Mouse (Mus musculus) heart, postnatal 0 days (tissue): ENCODE data around the gene Fbxl12. TPM values are rescaled to one million over a fixed set of nuclear protein-coding genes. Genes with fewer than 3 reads are reported as not detected.
"Not testable (repeated sequence)": the region's sequence is repeated elsewhere in the genome, so short reads cannot be mapped to it uniquely, and the experiment has no call there.

Experiments
- ATAC-seq: fragments of 200-750 bp; cut with Nextera tagmentation; 2 replicates; pipeline ENCODE4 v1.8.0; 2017; ENCODE audit warnings: low read depth, moderate number of reproducible peaks, moderate library complexity; ENCODE audit not compliant: insufficient read depth
- DNase-seq: peaks from one replicate; pipeline ENCODE4 v3.0.0-alpha.2; 2016; ENCODE audit warnings: low spot score
- H3K27ac ChIP-seq: fragments of 300-500 bp; sonication (generic); 2 replicates; pipeline ENCODE4 v1.5.1; 2014; ENCODE audit warnings: low read depth, mild to moderate bottlenecking
- H3K27me3 ChIP-seq: fragments of 300-500 bp; sonication (generic); 2 replicates; pipeline ENCODE4 v1.6.1; 2014; ENCODE audit warnings: low read length, mixed read lengths; ENCODE audit not compliant: control insufficient read depth, insufficient read depth
- H3K36me3 ChIP-seq: fragments of 300-500 bp; sonication (generic); replicated peaks from 2 replicates; pipeline ENCODE4 v1.6.1; 2014; ENCODE audit warnings: low read length, mixed read lengths; ENCODE audit not compliant: control insufficient read depth, insufficient read depth
- H3K4me1 ChIP-seq: fragments of 300-500 bp; sonication (generic); 2 replicates; pipeline ENCODE4 v1.6.1; 2014; ENCODE audit warnings: antibody characterized with exemption; ENCODE audit not compliant: control insufficient read depth, insufficient read depth
- H3K4me2 ChIP-seq: fragments of 300-500 bp; sonication (generic); 2 replicates; pipeline ENCODE4 v1.6.1; 2014; ENCODE audit warnings: low read depth, mild to moderate bottlenecking, low read length, moderate library complexity
- H3K4me3 ChIP-seq: fragments of 300-500 bp; sonication (generic); 2 replicates; pipeline ENCODE4 v1.5.1; 2014; ENCODE audit warnings: low read depth, low read length
- H3K9ac ChIP-seq: fragments of 300-500 bp; sonication (generic); replicated peaks from 2 replicates; pipeline ENCODE4 v1.6.1; 2014; ENCODE audit warnings: low read depth, low read length, mixed read lengths
- H3K9me3 ChIP-seq: fragments of 300-500 bp; sonication (generic); replicated peaks from 2 replicates; pipeline ENCODE4 v1.6.1; 2016; ENCODE audit warnings: low read length; ENCODE audit not compliant: control insufficient read depth
- CTCF ChIP-seq: IDR thresholded peaks from 2 replicates; pipeline ENCODE4 v1.5.1; 2016; ENCODE audit warnings: antibody characterized with exemption, control low read depth, low read depth
- EP300 ChIP-seq: IDR thresholded peaks from 2 replicates; pipeline ENCODE4 v1.6.1; 2016; ENCODE audit warnings: antibody characterized with exemption, low read depth
- WGBS: fragments of 180-500 bp; shearing (Covaris S2); extraction: QIAGEN DNeasy Blood & Tissue Kit; methylation state at CpG from one replicate; pipeline ENCODE4 v1.1.7; 2014; 5-methylcytosine and 5-hydroxymethylcytosine counted together
- polyA plus RNA-seq: library from polyadenylated mRNA; unstranded; fragments of >200 nt; fragmentation: Nextera tagmentation; extraction: Ambion mirVana; gene quantifications from 2 replicates; pipeline ENCODE4 v1.2.1, GENCODE M21; 2015
- total RNA-seq: library from RNA; depleted of rRNA; stranded (reverse); fragments of >200 nt; gene quantifications from 2 replicates; pipeline ENCODE4 v1.2.3, GENCODE M21; 2014; ENCODE audit warnings: low replicate concordance

Fbxl12 gene
- total and polyA plus RNA-seq, 2 experiments from 2014 or later, result 12.7 to 20.8 TPM

DNA sequence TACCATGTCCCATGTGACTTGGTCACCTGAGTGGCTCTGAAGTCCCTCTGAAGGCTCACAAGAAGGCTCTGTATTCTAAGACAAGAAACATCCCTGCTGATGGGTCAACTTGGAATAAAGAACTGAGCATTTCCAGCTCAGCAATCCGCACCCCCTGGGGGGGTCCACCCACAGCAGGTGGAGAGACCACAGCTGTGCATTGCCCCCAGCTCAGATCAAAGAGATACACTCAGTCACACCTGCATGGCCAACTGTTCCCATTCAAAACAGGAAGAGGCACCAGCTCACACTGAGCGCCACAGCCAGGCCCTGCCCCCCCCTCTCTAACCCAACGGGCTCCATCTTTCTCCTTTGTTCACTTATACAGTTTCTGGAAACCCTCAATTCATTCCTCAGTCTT, 8.3 kb downstream of the Fbxl12 start:
- Histone ChIP-seq H3K27ac (peak overlapping the region; percentile 66; the same call in 1 of the 2 replicates), H3K9ac (no peak overlapping the region), H3K27me3 (no peaks in the 10 kb centered on the region), H3K4me1 (peaks cover 7% of the 10 kb centered on the region), H3K4me3 (no peak overlapping the region), H3K36me3 (peaks cover 24% of the 10 kb centered on the region), H3K9me3 (no peaks in the 10 kb centered on the region), H3K4me2 (no peak overlapping the region; the same call in 1 of the 2 replicates)
- TF ChIP-seq EP300 (no peak), CTCF (no peak)
- DNase-seq, result no peak
- 78% methylated on average over 3 of the region's 3 CpGs for WGBS
- ATAC-seq, result no peak

DNA sequence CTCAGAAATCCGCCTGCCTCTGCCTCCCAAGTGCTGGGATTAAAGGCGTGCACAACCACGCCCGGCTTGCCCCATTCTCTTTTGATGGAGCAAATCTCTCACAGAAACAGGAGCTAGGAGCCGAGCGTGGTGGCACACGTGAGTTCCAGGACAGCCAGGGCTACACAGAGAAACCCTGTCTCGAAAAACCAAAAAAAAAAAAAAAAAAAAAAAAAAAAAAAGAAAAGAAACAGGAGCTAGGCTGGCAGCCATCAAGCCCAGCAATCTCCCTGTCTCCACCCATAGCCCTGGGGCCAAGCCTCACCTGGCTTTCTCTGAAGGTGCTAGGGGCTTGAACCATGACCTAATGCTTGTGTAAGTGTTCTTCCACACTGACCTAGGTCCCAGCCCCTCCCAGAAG, 8.9 kb downstream of the Fbxl12 start:
- Histone ChIP-seq H3K27ac (peak overlapping the region; percentile 47; the same call in 1 of the 2 replicates), H3K36me3 (peaks cover 24% of the 10 kb centered on the region)
- H3K4me3 ChIP-seq, H3K4me1 ChIP-seq, H3K9ac ChIP-seq, DNase-seq, H3K9me3 ChIP-seq, ATAC-seq, H3K27me3 ChIP-seq, H3K4me2 ChIP-seq: not testable (repeated sequence)
- WGBS, result 97% methylated on average over 8 of the region's 8 CpGs

DNA sequence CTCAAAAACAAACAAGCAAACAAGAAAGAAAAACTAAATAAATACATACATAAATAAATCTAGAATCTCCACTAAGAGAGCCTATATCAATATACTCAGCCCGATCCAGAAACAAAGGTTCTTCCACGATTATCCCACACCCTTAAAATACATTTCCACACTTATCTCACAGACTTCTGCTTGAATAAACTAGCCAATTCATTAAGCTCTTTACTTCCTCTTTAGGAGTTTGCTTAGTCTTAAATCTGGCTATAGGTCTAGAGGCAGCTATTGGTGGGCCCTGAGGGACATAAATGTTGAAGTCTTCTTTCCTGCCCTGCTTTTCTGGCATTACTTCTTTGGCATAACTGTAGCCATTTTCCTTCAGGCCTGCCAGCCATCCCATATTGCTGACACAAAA, 13.2 kb downstream of the Fbxl12 start:
- Histone ChIP-seq H3K4me3 (no peak overlapping the region), H3K27ac (no peak overlapping the region), H3K4me1 (no peaks in the 10 kb centered on the region), H3K4me2 (no peak overlapping the region), H3K36me3 (no peaks in the 10 kb centered on the region; the same call in 1 of the 2 replicates), H3K27me3 (no peaks in the 10 kb centered on the region), H3K9ac (no peak overlapping the region), H3K9me3 (no peaks in the 10 kb centered on the region)
- ATAC-seq (no peak), DNase-seq (no peak)
- no peak for TF ChIP-seq EP300
- no peak for TF ChIP-seq CTCF
- WGBS, result 82% methylated on average over 2 of the region's 2 CpGs

DNA sequence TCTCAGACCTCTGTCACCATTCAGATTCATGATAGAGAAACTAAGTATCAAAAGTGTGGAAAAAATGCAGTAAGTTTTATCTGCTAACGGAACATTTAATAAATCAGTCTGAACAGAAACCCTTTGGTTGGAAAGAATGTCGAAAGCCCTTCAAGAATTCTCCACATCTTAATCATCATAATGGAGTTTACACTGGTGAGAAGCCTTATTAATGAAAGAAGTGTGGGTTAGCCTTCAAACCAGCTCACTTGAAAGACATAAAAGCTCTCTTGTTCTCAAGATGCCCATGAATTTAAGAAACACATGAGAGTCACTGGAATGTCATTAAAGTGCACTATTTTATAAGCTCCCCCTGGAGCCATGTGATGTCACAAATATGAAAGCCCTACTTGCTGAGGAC, 27.9 kb downstream of the Fbxl12 start:
- WGBS, result 86% methylated on average over 2 of the region's 2 CpGs
- TF ChIP-seq EP300, result no peak
- no peak for TF ChIP-seq CTCF
- no peaks in the 10 kb centered on the region for H3K4me1 ChIP-seq
- H3K27me3 ChIP-seq, result no peaks in the 10 kb centered on the region
- H3K4me2 ChIP-seq, result no peak overlapping the region
- ATAC-seq, result no peak
- no peak overlapping the region for H3K9ac ChIP-seq
- no peak overlapping the region for H3K4me3 ChIP-seq
- no peak overlapping the region for H3K27ac ChIP-seq
- H3K9me3 ChIP-seq, result no peaks in the 10 kb centered on the region
- H3K36me3 ChIP-seq, result peaks cover 9% of the 10 kb centered on the region
- DNase-seq, result no peak

DNA sequence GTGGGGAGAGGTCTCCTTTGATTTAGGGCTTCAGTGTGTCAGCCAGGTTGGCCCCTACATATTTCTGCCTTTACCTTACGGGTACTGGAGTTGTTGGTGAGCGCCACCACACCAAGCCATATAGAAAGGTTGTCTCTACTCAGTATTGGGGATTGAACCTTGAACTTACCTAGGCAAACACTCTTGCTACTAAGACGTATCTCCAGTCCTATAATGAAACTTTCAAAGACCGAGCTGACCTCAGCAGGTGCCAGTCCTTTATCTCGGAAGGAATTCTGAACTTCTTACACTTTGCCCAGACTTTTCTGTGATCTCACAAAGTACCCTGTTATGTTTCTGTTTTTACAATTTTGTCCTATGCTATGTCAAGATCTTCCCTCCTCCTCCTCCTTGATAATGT, 32.6 kb downstream of the Fbxl12 start:
- Histone ChIP-seq H3K4me3 (no peak overlapping the region), H3K27ac (no peak overlapping the region), H3K4me1 (no peaks in the 10 kb centered on the region), H3K4me2 (no peak overlapping the region), H3K9me3 (no peaks in the 10 kb centered on the region; the same call in 1 of the 2 replicates), H3K9ac (no peak overlapping the region), H3K36me3 (no peaks in the 10 kb centered on the region), H3K27me3 (no peaks in the 10 kb centered on the region)
- no peak for TF ChIP-seq EP300
- no peak for TF ChIP-seq CTCF
- ATAC-seq (no peak), DNase-seq (no peak)
- 79% methylated on average over 5 of the region's 5 CpGs for WGBS

DNA sequence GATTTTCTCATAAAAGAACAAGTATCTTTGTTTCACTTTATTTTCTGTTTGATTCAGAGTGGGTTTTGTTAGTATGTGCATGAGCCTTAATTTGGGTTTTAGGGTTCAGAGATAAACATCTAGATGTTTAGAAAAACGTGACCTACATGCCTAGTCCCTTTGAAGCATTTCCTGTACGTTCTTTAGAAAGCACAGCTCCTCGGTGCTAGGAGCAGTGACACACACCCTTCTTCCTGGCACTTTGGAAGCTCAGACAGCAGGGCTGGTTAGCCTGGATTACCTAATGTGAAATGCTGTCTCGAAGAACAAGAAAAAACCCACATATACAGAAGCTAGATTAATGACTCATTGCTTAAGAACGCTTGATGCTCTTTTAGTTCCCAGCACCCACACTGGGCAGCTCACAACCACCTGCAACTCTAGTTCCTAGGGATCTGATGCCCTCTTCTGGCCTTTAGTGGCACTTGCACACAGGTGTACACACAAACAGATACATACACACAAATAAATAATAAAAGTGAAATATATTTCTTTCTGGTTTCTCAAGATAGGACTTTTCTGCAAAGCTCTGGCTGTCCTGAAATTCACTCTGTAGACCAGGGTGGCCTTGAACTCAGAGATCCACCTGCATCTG, 34.6 kb downstream of the Fbxl12 start:
- Histone ChIP-seq H3K4me1 (no peaks in the 10 kb centered on the region), H3K4me3 (no peak overlapping the region), H3K36me3 (no peaks in the 10 kb centered on the region), H3K27ac (no peak overlapping the region), H3K27me3 (no peaks in the 10 kb centered on the region), H3K9ac (no peak overlapping the region), H3K9me3 (no peaks in the 10 kb centered on the region; the same call in none of the 2 replicates), H3K4me2 (no peak overlapping the region)
- no peak for DNase-seq
- ATAC-seq, result no peak
- 83% methylated on average over 5 of the region's 5 CpGs for WGBS
- TF ChIP-seq EP300, result no peak
- TF ChIP-seq CTCF, result no peak
